Comparison of ENCODE assay signal across 25 mouse cellular contexts in genomic region chr12:32279861-32280260, GRCm38 (mm10).
DNase-seq lines count a peak whose midpoint lies in the region; ATAC-seq lines count a peak whose summit lies in the region.
"Had no signal": no experiment of that assay in that cellular context is flagged by ENCODE, and none has a peak within 500 bp of the region (broad histone marks: within the 10 kb centered on the region; RNA-seq: fewer than 3 reads in every experiment).

No protein-coding gene starts in this region.

- no peak overlapping the region for H3K9ac ChIP-seq in kidney, embryonic 14.5 days (ENCODE audit: low read depth, low read length)
- no peak overlapping the region for H3K9ac ChIP-seq in embryonic facial prominence, embryonic 15.5 days
- H3K9ac ChIP-seq: hindbrain, embryonic 15.5 days; limb, embryonic 13.5 days; liver, embryonic 13.5 days; neural tube, embryonic 12.5 days had no signal

- no peaks in the 10 kb centered on the region for H3K9me3 ChIP-seq in kidney, embryonic 14.5 days (ENCODE audit: control insufficient read depth, low read length)
- H3K9me3 ChIP-seq in embryonic facial prominence, embryonic 15.5 days (replicated peaks), result no peaks in the 10 kb centered on the region
- H3K9me3 ChIP-seq: G1E; hindbrain, embryonic 15.5 days; limb, embryonic 13.5 days; liver, embryonic 13.5 days; neural tube, embryonic 12.5 days had no signal

- no peak for ATAC-seq in kidney, embryonic 14.5 days (ENCODE audit: low FRiP score, low TSS enrichment)
- ATAC-seq in embryonic facial prominence, embryonic 15.5 days (ENCODE audit: insufficient number of reproducible peaks, low FRiP score, low TSS enrichment, low read depth), result no peak
- ATAC-seq: forebrain, embryonic 16.5 days; Patski had no signal

- intact Hi-C loops in gastrocnemius, postnatal 14 days (cut with DNase I; ENCODE audit: low total_unique reads), result loop anchor here (10.0 kb wide), 1 partner anchor 615 kb away; no protein-coding TSS in a partner anchor

- no peaks in the 10 kb centered on the region for H3K36me3 ChIP-seq in kidney, embryonic 14.5 days (ENCODE audit: control insufficient read depth, insufficient read depth, low read length)
- no peaks in the 10 kb centered on the region for H3K36me3 ChIP-seq in embryonic facial prominence, embryonic 15.5 days
- H3K36me3 ChIP-seq: G1E; hindbrain, embryonic 15.5 days; limb, embryonic 13.5 days; liver, embryonic 13.5 days; neural tube, embryonic 12.5 days had no signal

- H3K27me3 ChIP-seq in kidney, embryonic 14.5 days (ENCODE audit: control insufficient read depth, insufficient read depth, low read length), result no peaks in the 10 kb centered on the region
- no peaks in the 10 kb centered on the region for H3K27me3 ChIP-seq in embryonic facial prominence, embryonic 15.5 days
- H3K27me3 ChIP-seq: CH12.LX; hindbrain, embryonic 15.5 days; limb, embryonic 13.5 days; liver, embryonic 13.5 days; neural tube, embryonic 12.5 days had no signal

- H3K4me1 ChIP-seq in kidney, embryonic 14.5 days (ENCODE audit: control insufficient read depth, insufficient read depth, low read length), result no peaks in the 10 kb centered on the region
- H3K4me1 ChIP-seq in embryonic facial prominence, embryonic 15.5 days, result peaks cover 13% of the 10 kb centered on the region; the same call in 1 of the 2 replicates
- H3K4me1 ChIP-seq: hindbrain, embryonic 15.5 days; liver, embryonic 13.5 days; neural tube, embryonic 12.5 days had no signal

- H3K4me2 ChIP-seq in kidney, embryonic 14.5 days (replicated peaks; ENCODE audit: low read depth, low read length), result no peak overlapping the region
- H3K4me2 ChIP-seq in embryonic facial prominence, embryonic 15.5 days (replicated peaks), result no peak overlapping the region
- H3K4me2 ChIP-seq: heart, embryonic 11.5 days; hindbrain, embryonic 15.5 days; limb, embryonic 13.5 days; liver, embryonic 13.5 days; neural tube, embryonic 12.5 days had no signal

- no peak overlapping the region for H3K4me3 ChIP-seq in kidney, embryonic 14.5 days (ENCODE audit: low read length)
- H3K4me3 ChIP-seq in embryonic facial prominence, embryonic 15.5 days (replicated peaks), result no peak overlapping the region
- H3K4me3 ChIP-seq: hindbrain, embryonic 15.5 days; limb, embryonic 13.5 days; liver, embryonic 13.5 days; neural tube, embryonic 12.5 days had no signal

- WGBS in kidney, embryonic 14.5 days, result 85% methylated on average over 4 of the region's 4 CpGs
- WGBS in embryonic facial prominence, embryonic 15.5 days, result 63% methylated on average over 4 of the region's 4 CpGs

- DNase-seq in kidney, adult 18-20 months, result peak; percentile 30
- DNase-seq in lung, postnatal 36 days, result peak; percentile 45
- DNase-seq in lung, postnatal 14 days, result no peak
- peak; percentile 26 for DNase-seq in kidney, postnatal 14 days
- no peak for DNase-seq in gastrocnemius, postnatal 14 days
- DNase-seq: adrenal gland, postnatal 36 days; B cell, adult 2 months; cerebellum, adult 11 months; cerebellum, adult 9-11 months; gastrocnemius, postnatal 10 days; heart, adult 11 months; layer of hippocampus, postnatal 36 days; liver, embryonic 13.5 days; midbrain, embryonic 14.5 days; thymus, postnatal 14 days had no signal

- no peak overlapping the region for H3K27ac ChIP-seq in kidney, embryonic 14.5 days (ENCODE audit: low read depth, low read length)
- H3K27ac ChIP-seq in embryonic facial prominence, embryonic 15.5 days (replicated peaks), result 0 out of 2 replicates have a peak overlapping the region, but pooled peaks have one; percentile 44
- H3K27ac ChIP-seq: hindbrain, embryonic 15.5 days; limb, embryonic 13.5 days; liver, embryonic 13.5 days; neural tube, embryonic 12.5 days had no signal

Comparison
In these comparisons a context has a peak if more than half of its experiments do, and no peak if none do; other contexts are left out.
1. DNase-seq: peak in kidney, adult 18-20 months (single experiment), lung, postnatal 36 days (single experiment) and kidney, postnatal 14 days (single experiment); none in lung, postnatal 14 days (single experiment) and gastrocnemius, postnatal 14 days (single experiment).